Mouse (Mus musculus) C2C12 (cell line): ENCODE results near the gene Parp11. TPM values are rescaled to one million over a fixed set of nuclear protein-coding genes. Genes with fewer than 3 reads are reported as not detected.

Experiments
- H3K27me3 ChIP-seq: one replicate; pipeline ENCODE4 v1.6.1; 2011; ENCODE audit not compliant: control insufficient read depth, insufficient read depth, insufficient read length
- H3K36me3 ChIP-seq: one replicate; pipeline ENCODE4 v1.6.1; 2011; ENCODE audit not compliant: control insufficient read depth, insufficient read depth
- H3K4me3 ChIP-seq: one replicate; pipeline ENCODE4 v1.5.1; 2011; ENCODE audit warnings: mild to moderate bottlenecking, control low read depth; ENCODE audit not compliant: poor library complexity, insufficient read depth, severe bottlenecking
- H3K79me2 ChIP-seq: one replicate; pipeline ENCODE4 v1.6.1; 2011; ENCODE audit not compliant: control insufficient read depth, insufficient read depth
- H3K79me3 ChIP-seq: one replicate; pipeline ENCODE4 v1.6.1; 2011; ENCODE audit warnings: low read depth, control low read depth
- H3ac ChIP-seq: one replicate; pipeline ENCODE3; 2011; ENCODE audit warnings: low read depth; ENCODE audit not compliant: control insufficient read depth, insufficient read length
- CEBPB ChIP-seq: IDR thresholded peaks from one replicate; pipeline ENCODE4 v1.6.1; 2011; ENCODE audit warnings: low read depth, mild to moderate bottlenecking, control low read depth, moderate library complexity
- CTCF ChIP-seq: IDR thresholded peaks from one replicate; pipeline ENCODE4 v1.5.1; 2011; ENCODE audit not compliant: control insufficient read depth, insufficient read depth, insufficient read length
- FOSL1 ChIP-seq: IDR thresholded peaks from one replicate; pipeline ENCODE4 v1.8.0; 2011; ENCODE audit warnings: mild to moderate bottlenecking, low read length; ENCODE audit not compliant: poor library complexity, insufficient read depth, severe bottlenecking
- MAX ChIP-seq: IDR thresholded peaks from one replicate; pipeline ENCODE4 v1.6.1; 2011; ENCODE audit warnings: mild to moderate bottlenecking, control low read depth
- MYOD1 ChIP-seq: IDR thresholded peaks from one replicate; pipeline ENCODE4 v1.6.1; 2011; ENCODE audit warnings: low read depth; ENCODE audit not compliant: control insufficient read depth, insufficient read length
- MYOG ChIP-seq: IDR thresholded peaks from one replicate; pipeline ENCODE4 v1.6.1; 2011; ENCODE audit not compliant: control insufficient read depth, insufficient read length; ENCODE audit errors: extremely low read depth
- USF1 ChIP-seq: IDR thresholded peaks from one replicate; pipeline ENCODE4 v1.6.1; 2011; ENCODE audit warnings: low read depth, mild to moderate bottlenecking, control low read depth, moderate library complexity
- polyA plus RNA-seq: library from polyadenylated mRNA; unstranded; fragments of >200 nt; fragmentation: generic; extraction: Trizol; gene quantifications from one replicate; pipeline ENCODE4 v1.2.1, GENCODE M21; 2012; ENCODE audit warnings: missing spikeins

Parp11 gene
- polyA plus RNA-seq, 1 experiment = 3.6 TPM

- no peak overlapping the region for H3ac ChIP-seq
- no peak for TF ChIP-seq CTCF
- TF ChIP-seq MYOG = no peak
- no peak for TF ChIP-seq MAX
- TF ChIP-seq CEBPB = no peak
- TF ChIP-seq MYOD1 = no peak
- TF ChIP-seq USF1 = no peak
- no peak overlapping the region for H3K4me3 ChIP-seq
- H3K36me3 ChIP-seq = no peaks in the 10 kb centered on the region
- H3K27me3 ChIP-seq = peaks cover 16% of the 10 kb centered on the region
- H3K79me3 ChIP-seq = no peaks in the 10 kb centered on the region
- H3K79me2 ChIP-seq = no peaks in the 10 kb centered on the region
Measured at GRCm38 (mm10) chr6:127449531-127450422, 3.1 kb downstream of the Parp11 start.

GRCm38 (mm10) chr6:127453407-127454343 is 7.0 kb downstream of the Parp11 start:
- Histone ChIP-seq H3K79me2 (no peaks in the 10 kb centered on the region), H3K79me3 (no peaks in the 10 kb centered on the region), H3ac (peak overlapping the region; percentile 76), H3K4me3 (peak overlapping the region; percentile 44), H3K27me3 (peaks cover 5% of the 10 kb centered on the region), H3K36me3 (no peaks in the 10 kb centered on the region)
- no peak for TF ChIP-seq MYOD1
- peak; percentile 91 for TF ChIP-seq MAX

GRCm38 (mm10) chr6:127454344-127454707 is 7.7 kb downstream of the Parp11 start:
- Histone ChIP-seq H3K27me3 (peaks cover 5% of the 10 kb centered on the region), H3K4me3 (peak overlapping the region; percentile 44), H3ac (no peak overlapping the region), H3K79me3 (no peaks in the 10 kb centered on the region), H3K79me2 (no peaks in the 10 kb centered on the region), H3K36me3 (no peaks in the 10 kb centered on the region)
- TF ChIP-seq USF1 (no peak), CTCF (no peak), FOSL1 (no peak), MYOD1 (no peak), CEBPB (no peak), MYOG (no peak), MAX (no peak)

GRCm38 (mm10) chr6:127454809-127455208 is 8.2 kb downstream of the Parp11 start:
- peaks cover 4% of the 10 kb centered on the region for H3K27me3 ChIP-seq
- H3ac ChIP-seq = no peak overlapping the region
- no peak overlapping the region for H3K4me3 ChIP-seq
- no peaks in the 10 kb centered on the region for H3K79me2 ChIP-seq
- H3K36me3 ChIP-seq = no peaks in the 10 kb centered on the region
- no peaks in the 10 kb centered on the region for H3K79me3 ChIP-seq
- TF ChIP-seq MYOD1 (no peak), MAX (no peak), CTCF (no peak), MYOG (no peak), FOSL1 (no peak), CEBPB (no peak), USF1 (no peak)

- no peaks in the 10 kb centered on the region for H3K36me3 ChIP-seq
- no peaks in the 10 kb centered on the region for H3K79me3 ChIP-seq
- no peak for TF ChIP-seq FOSL1
- no peak for TF ChIP-seq USF1
- TF ChIP-seq CTCF = no peak
- no peak for TF ChIP-seq MAX
- H3K4me3 ChIP-seq = no peak overlapping the region
- H3K79me2 ChIP-seq = no peaks in the 10 kb centered on the region
- no peak overlapping the region for H3ac ChIP-seq
- H3K27me3 ChIP-seq = no peaks in the 10 kb centered on the region
Measured at GRCm38 (mm10) chr6:127455440-127455839, 8.8 kb downstream of the Parp11 start.

- TF ChIP-seq CEBPB = no peak
- no peak for TF ChIP-seq MAX
- TF ChIP-seq MYOG = no peak
- no peak overlapping the region for H3ac ChIP-seq
Measured at GRCm38 (mm10) chr6:127456769-127457168, 10.1 kb downstream of the Parp11 start.

More at GRCm38 (mm10) chr6:127456769-127457168, 10.1 kb downstream of the Parp11 start:
- H3K79me3 ChIP-seq = no peaks in the 10 kb centered on the region
- H3K27me3 ChIP-seq = no peaks in the 10 kb centered on the region
- H3K4me3 ChIP-seq = no peak overlapping the region
- no peaks in the 10 kb centered on the region for H3K36me3 ChIP-seq
- H3K79me2 ChIP-seq = no peaks in the 10 kb centered on the region
